Mouse (Mus musculus) adrenal gland, adult 2 months (tissue): ENCODE results near the gene Cdh8. TPM values are rescaled to one million over a fixed set of nuclear protein-coding genes. Genes with fewer than 3 reads are reported as not detected.
A peak's percentile ranks its signal among the peaks of the same experiment; 100 is the strongest.
"Not testable (repeated sequence)": the region's sequence is repeated elsewhere in the genome, so short reads cannot be mapped to it uniquely, and the experiment has no call there.

Source experiments
- DNase-seq: peaks from one replicate; pipeline ENCODE4 v3.0.0; 2021
- polyA plus RNA-seq: library from polyadenylated mRNA; depleted of rRNA; stranded (reverse); fragments of >200 nt; gene quantifications from 2 replicates; pipeline ENCODE4 v1.2.3, GENCODE M21; 2012
- total RNA-seq, 2 experiments: library from RNA; stranded (reverse); gene quantifications; 2 replicates each; pipeline ENCODE4 v1.2.3; 2021

Cdh8 gene
- total and polyA plus RNA-seq, 3 experiments: not detected

GRCm38 (mm10) chr8:99280375-99280774, 135.9 kb downstream of the Cdh8 start:
- no peak for DNase-seq

- DNase-seq: no peak
These were observed 149.1 kb downstream of the Cdh8 start for GRCm38 (mm10) chr8:99267133-99267532.

- no peak for DNase-seq
These were observed 181.9 kb downstream of the Cdh8 start for GRCm38 (mm10) chr8:99234372-99234771.

- DNase-seq: no peak
These were observed 192.6 kb downstream of the Cdh8 start for GRCm38 (mm10) chr8:99223697-99224096.

GRCm38 (mm10) chr8:99205194-99205593, 211.1 kb downstream of the Cdh8 start:
- no peak for DNase-seq

- no peak for DNase-seq
These were observed 225.6 kb downstream of the Cdh8 start for GRCm38 (mm10) chr8:99190643-99191042.

GRCm38 (mm10) chr8:99186879-99187278, 229.4 kb downstream of the Cdh8 start:
- DNase-seq: no peak

GRCm38 (mm10) chr8:99184186-99184585, 232.1 kb downstream of the Cdh8 start:
- no peak for DNase-seq

- DNase-seq: no peak
These were observed 249.3 kb downstream of the Cdh8 start for GRCm38 (mm10) chr8:99166966-99167365.

- peak; percentile 1 for DNase-seq
These were observed 254.6 kb downstream of the Cdh8 start for GRCm38 (mm10) chr8:99161633-99162032.

GRCm38 (mm10) chr8:99145436-99145835, 270.8 kb downstream of the Cdh8 start:
- DNase-seq: no peak

GRCm38 (mm10) chr8:99144761-99145160, 271.5 kb downstream of the Cdh8 start:
- not testable (repeated sequence) for DNase-seq

- no peak for DNase-seq
These were observed 317.8 kb downstream of the Cdh8 start for GRCm38 (mm10) chr8:99098453-99098852.

GRCm38 (mm10) chr8:99051344-99051743, 364.9 kb downstream of the Cdh8 start:
- DNase-seq: no peak

GRCm38 (mm10) chr8:99048664-99049363, 367.5 kb downstream of the Cdh8 start:
- no peak for DNase-seq

GRCm38 (mm10) chr8:99040423-99040822, 375.8 kb downstream of the Cdh8 start:
- no peak for DNase-seq

- DNase-seq: no peak
These were observed 385.2 kb downstream of the Cdh8 start for GRCm38 (mm10) chr8:99031060-99031459.
